Mouse (Mus musculus) heart, embryonic 14.5 days (tissue): ENCODE results near the gene Arntl. TPM values are rescaled to one million over a fixed set of nuclear protein-coding genes. Genes with fewer than 3 reads are reported as not detected.
A peak's percentile ranks its signal among the peaks of the same experiment; 100 is the strongest.

Source experiments
- ATAC-seq: fragments of 200-750 bp; cut with Nextera tagmentation; 2 replicates; pipeline ENCODE4 v1.8.0; 2017; ENCODE audit warnings: low read depth, moderate TSS enrichment; ENCODE audit not compliant: insufficient number of reproducible peaks, insufficient read depth, low FRiP score
- H3K27ac ChIP-seq, 2 experiments: fragments of 200-500 bp in 1 of 2; fragments of 300-500 bp in 1 of 2; sonication (generic) in 1 of 2; replicated peaks in 1 of 2; 2 replicates each; pipeline ENCODE4 v1.5.1; 2012 to 2014; ENCODE audit warnings: low read depth in 2 of 2, low read length in 2 of 2, control low read depth in 1 of 2, mild to moderate bottlenecking in 1 of 2, mixed read lengths in 1 of 2; ENCODE audit not compliant: control insufficient read depth in 1 of 2, insufficient read depth in 1 of 2
- H3K27me3 ChIP-seq: fragments of 300-500 bp; sonication (generic); 2 replicates; pipeline ENCODE4 v1.6.1; 2014; ENCODE audit warnings: mild to moderate bottlenecking, low read length, control low read depth; ENCODE audit not compliant: control insufficient read depth, insufficient read depth
- H3K36me3 ChIP-seq: fragments of 300-500 bp; sonication (generic); 2 replicates; pipeline ENCODE4 v1.6.1; 2014; ENCODE audit warnings: mild to moderate bottlenecking, control low read depth, low read length, mixed read lengths; ENCODE audit not compliant: control insufficient read depth, insufficient read depth
- H3K4me1 ChIP-seq, 2 experiments: fragments of 200-500 bp in 1 of 2; fragments of 300-500 bp in 1 of 2; sonication (generic) in 1 of 2; 2 replicates each; pipeline ENCODE4 v1.6.1; 2012 to 2014; ENCODE audit warnings: low read length in 2 of 2, control low read depth in 1 of 2, mixed read lengths in 1 of 2; ENCODE audit not compliant: control insufficient read depth in 2 of 2, insufficient read depth in 2 of 2
- H3K4me2 ChIP-seq: fragments of 300-500 bp; sonication (generic); 2 replicates; pipeline ENCODE4 v1.6.1; 2014; ENCODE audit warnings: mild to moderate bottlenecking, low read length
- H3K4me3 ChIP-seq, 2 experiments: fragments of 200-500 bp in 1 of 2; fragments of 300-500 bp in 1 of 2; sonication (generic) in 1 of 2; 2 replicates each; pipeline ENCODE4 v1.5.1; 2012 to 2014; ENCODE audit warnings: low read length in 2 of 2, mild to moderate bottlenecking in 2 of 2, control low read depth in 1 of 2, low read depth in 1 of 2, moderate library complexity in 1 of 2; ENCODE audit not compliant: control insufficient read depth in 1 of 2, insufficient read depth in 1 of 2
- H3K9ac ChIP-seq: fragments of 300-500 bp; sonication (generic); 2 replicates; pipeline ENCODE4 v1.6.1; 2014; ENCODE audit warnings: mild to moderate bottlenecking, low read length
- H3K9me3 ChIP-seq: fragments of 300-500 bp; sonication (generic); 2 replicates; pipeline ENCODE4 v1.6.1; 2016; ENCODE audit warnings: low read length, control low read depth; ENCODE audit not compliant: control insufficient read depth
- WGBS: fragments of 180-500 bp; shearing (Covaris S2); extraction: QIAGEN DNeasy Blood & Tissue Kit; methylation state at CpG from one replicate; pipeline ENCODE4 v1.1.7; 2014; 5-methylcytosine and 5-hydroxymethylcytosine counted together
- polyA plus RNA-seq: library from polyadenylated mRNA; unstranded; fragments of >200 nt; fragmentation: Nextera tagmentation; extraction: Ambion mirVana; gene quantifications from 2 replicates; pipeline ENCODE4 v1.2.1, GENCODE M21; 2014

Arntl gene
- polyA plus RNA-seq, 1 experiment from 2014 or later: 8.4 TPM

DNA sequence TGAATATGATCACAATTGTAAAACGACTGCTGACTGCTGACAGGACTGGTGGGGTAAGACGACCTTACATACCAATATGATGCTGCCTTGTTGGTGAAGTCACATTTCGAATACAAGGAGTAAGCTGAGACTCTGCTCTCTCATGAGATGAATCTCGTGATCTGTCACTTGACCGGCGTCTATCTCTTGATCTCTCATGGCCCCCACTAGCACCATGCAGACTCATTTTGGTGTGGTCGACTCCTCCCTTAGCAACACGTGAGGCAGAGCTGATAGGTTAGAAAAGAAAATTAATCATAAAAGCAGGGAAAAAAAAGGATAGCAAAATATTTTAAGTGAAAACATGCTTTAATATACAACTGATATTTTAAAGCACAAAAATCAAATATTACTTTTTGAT lies 128.0 kb downstream of the Arntl start:
- Histone ChIP-seq H3K27ac (no peak overlapping the region), H3K4me1 (no peaks in the 10 kb centered on the region), H3K27me3 (no peaks in the 10 kb centered on the region), H3K4me2 (no peak overlapping the region), H3K9me3 (no peaks in the 10 kb centered on the region), H3K4me3 (no peak overlapping the region), H3K9ac (no peak overlapping the region), H3K36me3 (peaks cover 10% of the 10 kb centered on the region)
- WGBS: 85% methylated on average over 8 of the region's 8 CpGs
- ATAC-seq: no peak

DNA sequence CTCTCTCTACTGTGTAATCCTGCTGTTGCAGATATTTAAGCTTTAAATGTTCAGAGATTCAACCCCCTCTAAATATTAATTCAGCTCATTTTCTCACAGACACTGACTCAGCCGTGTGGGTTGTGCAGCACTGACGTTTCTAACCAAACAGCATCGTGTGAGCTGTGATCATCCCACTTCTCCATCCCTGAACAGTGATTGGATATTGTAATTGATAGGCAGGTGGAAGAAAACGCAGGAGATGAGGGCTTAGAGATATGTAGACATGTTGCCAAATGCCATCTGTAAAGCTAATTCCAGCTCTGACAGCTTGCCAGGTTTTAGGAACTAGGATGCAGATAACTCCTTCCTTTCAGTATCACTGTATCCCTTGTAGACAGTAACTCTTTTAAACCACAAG lies 140.0 kb downstream of the Arntl start:
- no peak overlapping the region for H3K4me3 ChIP-seq
- peaks cover 0 to 6% of the 10 kb centered on the region in 2 experiments; a peak in 1 of 4 replicates for H3K4me1 ChIP-seq
- H3K9me3 ChIP-seq: no peaks in the 10 kb centered on the region
- no peaks in the 10 kb centered on the region for H3K27me3 ChIP-seq
- peak overlapping the region; percentile 17; the same call in 1 of the 2 replicates for H3K4me2 ChIP-seq
- H3K9ac ChIP-seq: no peak overlapping the region
- H3K27ac ChIP-seq: no peak overlapping the region
- 16% methylated on average over 4 of the region's 4 CpGs for WGBS
- H3K36me3 ChIP-seq: no peaks in the 10 kb centered on the region
- no peak for ATAC-seq

DNA sequence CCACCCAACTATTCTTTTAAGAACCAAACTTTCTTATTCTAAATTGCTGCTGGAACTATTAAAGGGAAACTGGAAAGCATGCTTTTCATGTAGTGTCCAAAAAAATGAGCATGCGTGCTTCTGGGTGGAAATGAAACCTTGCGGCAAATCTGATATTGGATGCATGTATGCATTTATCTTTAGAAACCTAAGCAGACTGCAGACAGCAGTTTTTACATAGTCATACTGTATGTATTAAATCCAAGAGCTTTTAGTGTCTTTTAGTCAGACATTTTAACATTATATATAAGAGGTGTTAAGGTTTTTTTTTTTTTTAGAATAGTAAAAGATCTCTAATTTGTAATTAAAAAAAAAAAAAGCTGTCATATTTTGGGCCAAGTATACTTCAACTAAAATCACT lies 140.4 kb downstream of the Arntl start:
- Histone ChIP-seq H3K4me2 (0 out of 2 replicates have a peak overlapping the region, but pooled peaks have one; percentile 17), H3K9ac (no peak overlapping the region), H3K36me3 (no peaks in the 10 kb centered on the region), H3K4me3 (no peak overlapping the region), H3K9me3 (no peaks in the 10 kb centered on the region), H3K4me1 (peaks cover 0 to 6% of the 10 kb centered on the region in 2 experiments; a peak in 1 of 4 replicates), H3K27me3 (no peaks in the 10 kb centered on the region), H3K27ac (no peak overlapping the region)
- 92% methylated on average over 2 of the region's 2 CpGs for WGBS
- ATAC-seq: no peak

DNA sequence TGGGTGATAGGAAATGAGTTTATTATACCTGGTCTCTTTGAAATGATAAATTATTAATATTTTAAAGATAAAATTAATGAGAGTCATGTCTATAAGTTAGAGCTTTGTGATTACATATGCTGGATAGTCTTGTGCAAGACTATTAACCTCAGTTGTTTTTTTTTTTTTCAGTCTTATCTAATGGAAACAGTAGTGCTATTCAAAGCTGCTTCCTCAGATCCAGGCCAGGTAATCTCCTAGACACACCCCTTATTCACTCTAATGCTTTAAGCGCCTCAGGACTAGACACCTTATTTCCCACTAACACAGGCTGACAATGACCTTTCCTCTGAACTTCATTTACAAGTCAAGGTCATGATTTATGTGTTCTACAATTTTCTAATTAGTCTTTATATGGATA lies 141.8 kb downstream of the Arntl start:
- Histone ChIP-seq H3K4me2 (no peak overlapping the region), H3K4me3 (no peak overlapping the region), H3K9ac (no peak overlapping the region), H3K36me3 (no peaks in the 10 kb centered on the region), H3K9me3 (no peaks in the 10 kb centered on the region), H3K27ac (no peak overlapping the region), H3K4me1 (peaks cover 0 to 6% of the 10 kb centered on the region in 2 experiments; a peak in 1 of 4 replicates), H3K27me3 (no peaks in the 10 kb centered on the region)
- WGBS: 70% methylated on average over 1 of the region's 1 CpGs
- ATAC-seq: no peak

Other genes starting within 250 kb of the Arntl start
- gene Btbd10, start 161.9 kb downstream of the Arntl start, polyA plus RNA-seq: 24.6 and 25.5 TPM in 2 replicates
- not detected in 2 replicates for gene Pth, start 181.1 kb downstream of the Arntl start, polyA plus RNA-seq